Comparison of ENCODE assay signal across 23 mouse cellular contexts in the genomic region with DNA sequence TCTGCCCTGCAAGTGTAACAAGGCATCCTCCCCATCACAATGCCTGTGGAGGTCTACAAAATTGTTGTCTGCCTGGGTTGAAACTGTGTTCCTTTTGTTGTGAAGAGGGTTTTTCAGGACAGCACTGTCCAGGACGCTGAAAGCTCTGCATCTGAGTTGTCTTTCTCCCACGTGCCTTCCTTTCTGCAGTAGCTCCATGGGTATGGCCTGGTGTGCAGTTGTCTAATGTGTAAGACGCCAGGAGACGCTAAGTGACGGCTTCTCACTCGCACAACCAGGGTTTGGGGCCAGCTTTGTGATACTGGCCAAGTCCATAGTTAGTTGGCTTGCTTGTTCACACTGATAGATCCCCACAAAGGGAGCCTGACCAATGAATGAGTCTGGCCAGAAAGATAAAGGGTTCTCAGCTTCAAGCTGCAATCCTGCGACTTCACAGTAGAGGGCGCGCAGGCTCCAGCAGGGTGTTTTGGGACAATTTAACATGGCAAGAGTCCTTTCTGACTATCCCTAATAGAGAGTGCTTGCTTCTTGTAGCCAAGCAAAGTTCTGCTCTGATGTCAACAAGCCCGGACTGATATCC. TPM values are rescaled to one million over a fixed set of nuclear protein-coding genes. Genes with fewer than 3 reads are reported as not detected.
"Had no signal": no experiment of that assay in that cellular context is flagged by ENCODE, and none has a peak within 500 bp of the region (broad histone marks: within the 10 kb centered on the region; RNA-seq: fewer than 3 reads in every experiment).

No protein-coding gene starts in this region.

RNA-seq across cellular contexts. Expression of a gene that starts 34.8 kb away (rescaled TPM):
- total RNA-seq: layer of hippocampus, adult 8-10 months; layer of hippocampus, postnatal 10 days; layer of hippocampus, postnatal 36 days; left cerebral cortex, adult 2 months; left cerebral cortex, postnatal 10 days; left cerebral cortex, postnatal 36 days; liver, adult 2 months; midbrain, postnatal 0 days had no signal
- polyA plus RNA-seq: kidney, embryonic 15.5 days; limb, embryonic 11.5 days; limb, embryonic 14.5 days; liver, adult 2 months; liver, embryonic 14.5 days; liver, postnatal 0 days; lung, embryonic 14.5 days; lung, postnatal 0 days; midbrain, embryonic 14.5 days; midbrain, postnatal 0 days; neural tube, embryonic 13.5 days; small intestine, adult 2 months; spleen, adult 2 months; stomach, embryonic 16.5 days; testis, adult 2 months; urinary bladder, adult 2 months had no signal

RNA-seq across cellular contexts. Expression of a gene that starts 41.4 kb away (rescaled TPM):
- total RNA-seq: layer of hippocampus, adult 8-10 months; layer of hippocampus, postnatal 10 days; layer of hippocampus, postnatal 36 days; left cerebral cortex, adult 2 months; left cerebral cortex, postnatal 10 days; left cerebral cortex, postnatal 36 days; liver, adult 2 months; midbrain, postnatal 0 days had no signal
- polyA plus RNA-seq: kidney, embryonic 15.5 days; limb, embryonic 11.5 days; limb, embryonic 14.5 days; liver, adult 2 months; liver, embryonic 14.5 days; liver, postnatal 0 days; lung, embryonic 14.5 days; lung, postnatal 0 days; macrophage; midbrain, embryonic 14.5 days; midbrain, postnatal 0 days; neural tube, embryonic 13.5 days; small intestine, adult 2 months; stomach, embryonic 16.5 days; testis, adult 2 months; urinary bladder, adult 2 months had no signal

RNA-seq across cellular contexts. Expression of a gene that starts 60.0 kb away (rescaled TPM):
- total RNA-seq: layer of hippocampus, adult 8-10 months; layer of hippocampus, postnatal 36 days; left cerebral cortex, postnatal 10 days; midbrain, postnatal 0 days had no signal
- polyA plus RNA-seq: limb, embryonic 11.5 days; liver, adult 2 months; lung, embryonic 14.5 days; midbrain, embryonic 14.5 days; midbrain, postnatal 0 days had no signal
